Mouse (Mus musculus) G1E (cell line): ENCODE data around the gene Atp13a3.

ENCODE experiments used
- CTCF ChIP-seq: IDR thresholded peaks from 2 replicates; pipeline ENCODE4 v1.5.1; 2012; ENCODE audit warnings: low read depth, low read length, inconsistent platforms, mixed read lengths
- GATA1 ChIP-seq: IDR thresholded peaks from 2 replicates; pipeline ENCODE4 v1.6.1; 2012; ENCODE audit warnings: borderline replicate concordance, low read length, inconsistent platforms, mixed read lengths
- POLR2AphosphoS5 ChIP-seq: IDR thresholded peaks from 2 replicates; pipeline ENCODE4 v1.6.1; 2012; ENCODE audit warnings: low read depth, low read length, inconsistent platforms; ENCODE audit not compliant: insufficient replicate concordance
- TAL1 ChIP-seq: conservative IDR thresholded peaks from 2 replicates; pipeline ENCODE4 v1.6.1; 2012; ENCODE audit warnings: low read depth, low read length, inconsistent platforms, mixed read lengths

GRCm38 (mm10) chr16:30374927-30375326, 30.8 kb downstream of the Atp13a3 start:
- no peak for TF ChIP-seq CTCF
- TF ChIP-seq POLR2AphosphoS5 = no peak
- TF ChIP-seq GATA1 = no peak
- TF ChIP-seq TAL1 = no peak
